Mouse (Mus musculus) frontal cortex, postnatal 10 days (tissue): ENCODE data around the gene Ablim2.
A peak's percentile ranks its signal among the peaks of the same experiment; 100 is the strongest.

Source experiments
- DNase-seq, 2 experiments: peaks; one replicate each; pipeline ENCODE4 v3.0.0; 2022; ENCODE audit warnings: low spot score in 2 of 2, mixed read lengths in 1 of 2

The Ablim2 gene

GRCm38 (mm10) chr5:35814334-35814941 is 56.8 kb downstream of the Ablim2 start:
- DNase-seq: peak; percentile 61 to 65

DNA sequence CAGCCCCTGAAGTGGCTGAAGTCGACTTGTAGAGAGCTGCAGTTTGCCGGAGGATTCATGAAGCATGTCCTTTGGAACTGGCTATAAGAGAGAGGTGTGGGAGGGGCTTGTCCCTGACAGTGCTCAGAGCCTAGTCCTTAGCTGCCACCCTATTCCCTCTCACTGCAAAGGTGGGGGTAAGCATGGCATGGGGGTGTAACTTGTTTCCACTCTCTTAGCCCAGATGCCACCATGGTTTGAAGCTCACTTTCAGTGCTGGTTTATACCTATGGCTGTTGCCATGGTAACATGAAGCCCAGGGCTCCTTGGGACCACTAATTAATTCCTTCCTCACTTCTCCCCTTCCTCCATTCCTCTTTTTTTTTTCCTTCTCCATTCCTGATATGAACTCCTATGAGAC is 57.4 kb downstream of the Ablim2 start:
- no peak for DNase-seq

DNA sequence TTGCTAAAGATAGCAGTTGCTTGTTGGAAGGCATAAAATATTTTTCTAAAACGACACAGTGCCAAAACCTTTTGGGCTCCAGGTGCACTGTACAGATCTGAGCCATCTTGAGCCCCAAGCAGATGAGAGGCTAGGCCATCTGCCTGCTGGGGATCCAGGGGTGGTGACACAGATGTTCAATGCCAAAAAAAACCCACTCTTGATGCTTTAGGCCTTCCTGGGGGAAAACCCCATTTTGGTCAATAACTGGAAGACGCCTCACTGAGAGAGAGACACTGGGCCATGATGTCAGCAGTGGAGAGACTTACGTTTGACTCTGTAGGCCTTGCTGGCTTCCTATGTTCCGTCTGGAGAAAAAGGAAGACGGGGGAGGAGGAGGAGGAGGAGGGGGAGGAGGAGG is 59.6 kb downstream of the Ablim2 start:
- DNase-seq: no peak

DNA sequence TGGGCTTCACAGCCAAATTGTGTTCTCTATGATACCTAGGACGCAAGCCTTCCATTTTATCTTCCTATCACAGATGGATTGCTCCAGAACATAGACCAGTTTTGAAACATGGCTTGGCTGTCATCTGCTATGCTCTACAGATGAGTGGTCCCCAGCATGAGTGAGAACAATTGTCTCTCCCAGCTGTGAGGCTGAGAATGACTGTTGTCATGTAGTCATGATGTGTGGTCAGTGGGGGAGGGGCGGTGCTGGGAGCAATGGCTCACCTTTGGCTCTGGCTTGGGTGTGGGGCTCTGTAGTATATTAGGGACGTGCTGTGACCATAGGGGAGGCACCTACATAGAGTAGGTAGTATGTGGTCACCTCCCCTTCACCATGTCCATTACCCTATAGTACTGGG is 60.2 kb downstream of the Ablim2 start:
- DNase-seq: no peak

- no peak for DNase-seq
Observed at GRCm38 (mm10) chr5:35822721-35823120, 65.0 kb downstream of the Ablim2 start.

GRCm38 (mm10) chr5:35826465-35826864 is 68.8 kb downstream of the Ablim2 start:
- no peak for DNase-seq

DNA sequence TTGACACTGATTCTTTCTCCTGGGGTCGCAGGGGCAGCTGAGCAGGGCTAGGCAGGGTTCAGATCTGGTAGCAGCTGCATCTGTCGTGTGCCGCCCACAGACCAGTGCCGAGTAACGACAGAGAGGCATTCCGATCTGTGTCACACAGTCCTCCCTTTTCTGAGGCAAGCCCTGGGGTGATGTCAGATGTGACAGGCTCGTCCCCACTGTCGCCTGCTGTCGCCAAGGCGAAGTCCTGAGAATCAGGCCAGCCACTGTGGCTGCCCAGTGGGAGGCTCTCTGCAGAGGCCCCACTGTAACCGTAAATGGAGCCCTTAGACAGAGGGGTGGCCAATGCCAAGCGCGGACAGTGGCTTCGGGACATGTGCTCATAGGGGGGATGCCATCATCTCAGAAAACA is 69.4 kb downstream of the Ablim2 start:
- DNase-seq: no peak

- no peak for DNase-seq
Observed at GRCm38 (mm10) chr5:35827856-35828255, 70.2 kb downstream of the Ablim2 start.

DNA sequence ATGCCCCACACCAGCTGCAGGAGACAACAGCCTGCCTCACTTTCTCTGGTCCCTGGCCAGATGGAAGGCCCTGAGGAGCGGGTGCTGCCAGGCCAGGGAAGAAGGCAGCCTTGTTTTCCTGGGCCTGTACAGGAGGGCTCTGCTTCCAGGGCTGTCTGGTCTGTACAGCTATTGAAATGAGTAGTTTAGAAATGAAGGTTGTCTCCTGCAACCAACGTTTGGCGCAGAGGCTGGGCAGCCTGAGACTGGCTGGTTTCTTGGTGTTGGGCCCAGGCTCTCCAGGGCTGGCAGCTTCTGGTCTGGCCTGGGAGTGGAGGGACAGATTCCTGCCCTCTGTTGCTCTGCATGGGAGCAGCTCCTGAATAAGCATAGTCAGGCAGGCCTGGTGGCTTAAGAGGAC is 72.4 kb downstream of the Ablim2 start:
- peak; percentile 43 to 49 for DNase-seq

DNA sequence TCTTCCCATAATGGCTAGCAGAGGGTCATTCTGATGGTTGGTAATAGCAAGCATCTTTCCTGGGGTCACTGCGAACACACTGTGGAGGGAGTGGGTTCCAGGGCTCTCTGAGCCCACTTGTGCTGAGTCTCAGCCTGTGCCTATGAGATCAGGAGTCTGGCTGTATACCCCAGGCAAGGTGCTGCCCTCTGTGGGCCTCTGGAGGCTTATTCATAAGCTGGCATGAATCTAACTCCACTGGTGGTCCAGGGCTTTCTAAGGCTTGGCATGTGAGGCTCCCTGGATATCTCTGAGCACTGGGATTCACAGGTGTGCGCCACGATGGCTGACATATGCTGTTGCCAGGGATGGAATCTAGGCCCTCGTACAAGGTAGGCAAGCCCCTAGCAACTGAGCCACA is 76.2 kb downstream of the Ablim2 start:
- DNase-seq: no peak

DNA sequence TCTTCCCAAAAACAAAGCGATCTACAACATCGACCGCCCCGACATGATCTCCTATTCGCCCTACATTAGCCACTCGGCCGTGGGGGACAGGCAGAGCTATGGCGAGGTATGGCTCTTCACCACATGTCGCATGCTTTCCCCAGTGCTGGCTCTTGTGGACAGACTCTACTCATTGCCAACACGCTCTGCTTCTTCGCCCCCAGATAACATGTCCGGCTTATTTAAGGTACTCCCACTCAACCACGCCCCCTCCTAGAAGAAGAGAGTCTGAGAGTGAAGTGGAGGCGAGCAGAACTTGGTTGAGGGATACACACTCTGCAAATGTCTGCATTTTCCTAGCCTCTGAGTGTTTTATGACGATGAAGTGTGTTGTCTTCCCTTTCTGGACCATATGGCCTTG is 79.3 kb downstream of the Ablim2 start:
- no peak for DNase-seq

GRCm38 (mm10) chr5:35839262-35839661 is 81.6 kb downstream of the Ablim2 start:
- no peak for DNase-seq

GRCm38 (mm10) chr5:35851485-35851884 is 93.8 kb downstream of the Ablim2 start:
- DNase-seq: no peak

GRCm38 (mm10) chr5:35853463-35853862 is 95.8 kb downstream of the Ablim2 start:
- no peak for DNase-seq

DNA sequence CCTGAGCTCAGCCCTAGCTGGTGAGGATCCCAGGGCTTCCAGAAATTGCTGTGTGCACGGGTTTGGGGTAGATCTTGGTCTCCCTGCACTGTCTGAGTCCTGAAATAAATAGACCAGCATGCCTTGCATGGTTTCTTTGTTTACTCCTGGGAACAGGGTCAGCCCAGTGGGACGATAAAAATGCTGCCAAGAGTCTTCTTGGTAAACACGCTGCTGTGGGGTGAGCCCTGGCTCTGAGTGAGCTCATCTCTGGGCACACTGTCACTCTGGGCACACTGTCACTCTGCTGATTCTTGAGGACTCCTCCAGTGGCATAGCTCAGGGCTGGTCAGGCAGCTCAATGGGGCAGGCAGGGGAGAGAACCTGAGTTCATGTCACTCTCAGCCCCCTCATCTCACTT is 98.6 kb downstream of the Ablim2 start:
- no peak for DNase-seq

DNA sequence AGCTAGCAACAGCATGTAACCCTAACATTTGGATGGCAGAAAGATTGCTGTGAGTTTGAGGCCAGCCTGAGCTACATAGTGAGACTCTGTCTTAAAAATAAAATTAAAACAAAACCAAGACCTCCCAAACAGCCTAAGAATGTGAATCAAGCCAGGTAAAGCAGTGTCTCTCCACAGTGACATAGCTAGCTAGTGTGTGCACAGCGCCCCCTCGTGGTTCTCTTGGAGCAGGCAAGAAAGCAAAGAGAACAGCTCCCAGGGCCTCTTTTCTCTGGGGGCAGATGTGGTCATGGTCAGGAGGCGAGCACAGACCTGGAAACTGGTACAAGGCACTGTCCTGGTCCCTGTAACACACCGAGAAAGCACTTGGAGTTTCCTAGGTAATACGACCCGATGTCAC is 100.4 kb downstream of the Ablim2 start:
- DNase-seq: peak in 1 of 2 experiments; percentile 55

DNA sequence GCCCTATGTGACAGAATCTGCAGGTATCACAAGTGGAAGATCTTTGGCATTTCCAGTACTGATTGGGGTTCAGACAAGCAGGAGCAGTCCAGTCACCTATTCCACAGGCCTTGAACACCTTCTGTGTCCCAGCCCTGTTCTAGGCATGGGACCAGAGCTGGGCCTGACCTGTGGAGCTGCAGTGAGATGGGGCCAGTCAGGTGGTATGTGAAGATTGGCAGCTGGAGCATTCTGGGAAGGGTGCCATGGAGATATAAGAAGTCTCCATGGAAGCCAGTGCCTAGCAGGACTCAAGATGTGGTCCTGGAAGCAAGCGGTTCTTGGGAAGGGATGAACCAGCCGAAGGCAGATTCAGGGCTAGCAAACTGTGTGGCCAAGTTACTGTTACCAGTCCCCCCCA is 103.8 kb downstream of the Ablim2 start:
- DNase-seq: no peak

DNA sequence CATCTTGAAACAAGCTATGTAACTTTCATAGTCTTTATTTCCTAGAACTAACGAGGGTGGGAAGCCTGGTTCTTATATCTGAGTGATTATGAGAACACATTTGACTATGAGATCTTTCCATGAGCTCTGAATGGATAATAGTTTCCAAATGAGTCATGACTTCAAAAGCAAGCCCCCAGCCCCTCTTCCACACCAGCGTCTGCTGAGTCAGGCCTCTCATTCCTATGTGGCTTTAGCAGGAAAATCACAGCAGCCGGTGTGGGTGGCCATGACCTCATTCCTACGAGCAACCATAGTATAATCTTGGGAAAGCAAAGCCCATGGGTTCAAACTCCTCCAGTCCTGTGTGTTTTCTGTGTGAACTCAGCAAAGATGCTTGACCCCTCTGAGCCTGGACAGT is 112.3 kb downstream of the Ablim2 start:
- no peak for DNase-seq

DNA sequence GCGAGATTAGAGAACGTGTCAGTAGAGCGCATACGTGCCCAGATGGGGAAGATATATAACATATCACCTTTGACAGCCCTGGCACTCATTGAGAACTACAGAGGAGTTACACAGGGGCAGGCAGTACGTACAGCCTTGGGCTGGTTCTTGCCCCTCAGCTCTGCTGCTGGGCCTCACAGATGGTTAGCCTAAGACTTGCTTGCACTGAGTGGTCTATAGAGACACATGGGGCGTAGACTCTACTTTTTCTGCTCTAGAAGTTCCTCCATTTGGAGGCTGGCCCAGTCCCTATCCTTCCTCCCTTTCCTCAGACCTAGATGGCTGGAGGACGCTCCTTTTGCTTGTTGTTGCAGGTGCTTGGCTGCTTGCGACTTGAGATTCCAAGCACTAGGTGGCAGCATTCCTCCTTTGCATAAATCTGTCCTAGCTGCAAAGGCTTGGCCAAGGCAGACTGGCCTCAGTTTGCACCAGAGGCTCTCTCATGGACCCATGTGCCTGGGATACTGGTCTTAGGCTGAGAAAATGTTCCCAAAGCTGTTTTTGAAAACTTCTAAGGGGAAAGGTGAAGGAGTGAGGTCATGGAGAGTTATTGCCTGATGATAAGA is 112.8 kb downstream of the Ablim2 start:
- DNase-seq: peak in 1 of 2 experiments; percentile 69

DNA sequence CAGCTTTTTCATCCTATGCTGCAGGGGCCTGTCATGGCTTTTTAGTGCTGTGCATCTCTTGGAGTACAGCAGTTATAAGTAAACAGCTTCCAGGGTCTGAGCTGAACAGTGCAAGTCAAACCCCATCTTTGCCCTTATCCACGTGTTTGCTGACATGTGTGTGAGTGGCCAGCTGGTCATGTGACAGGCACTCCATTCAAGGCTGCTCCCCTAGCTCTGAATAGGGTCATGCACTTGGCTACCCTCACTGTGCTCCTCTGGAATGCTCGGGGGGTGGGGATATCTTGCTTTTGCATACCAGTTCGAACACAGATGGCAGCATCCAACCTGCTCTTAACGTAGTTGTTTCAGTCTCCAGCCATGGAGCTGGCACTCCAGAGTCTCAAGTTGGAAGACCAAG is 115.7 kb downstream of the Ablim2 start:
- DNase-seq: no peak

GRCm38 (mm10) chr5:35876236-35876635 is 118.6 kb downstream of the Ablim2 start:
- DNase-seq: no peak

DNA sequence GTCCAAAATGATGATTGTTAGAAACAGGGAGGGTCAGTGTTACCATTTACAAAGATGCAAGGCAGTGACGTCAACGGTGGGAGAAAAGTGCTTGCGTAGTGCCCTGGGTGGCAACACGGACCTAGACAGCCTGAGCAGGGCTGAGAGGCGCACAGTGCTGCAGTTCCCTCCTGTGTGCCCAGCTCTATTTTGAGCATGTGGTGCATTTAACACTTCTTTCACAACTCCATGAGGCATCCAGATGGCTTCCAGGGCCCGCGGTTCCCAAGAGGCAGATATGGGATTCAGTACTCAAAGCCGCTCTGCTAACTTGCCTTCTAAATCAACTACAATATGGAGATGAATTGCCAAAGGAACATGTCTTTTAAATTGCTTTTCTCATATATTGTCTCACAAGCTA is 121.5 kb downstream of the Ablim2 start:
- DNase-seq: peak; percentile 43 to 67

DNA sequence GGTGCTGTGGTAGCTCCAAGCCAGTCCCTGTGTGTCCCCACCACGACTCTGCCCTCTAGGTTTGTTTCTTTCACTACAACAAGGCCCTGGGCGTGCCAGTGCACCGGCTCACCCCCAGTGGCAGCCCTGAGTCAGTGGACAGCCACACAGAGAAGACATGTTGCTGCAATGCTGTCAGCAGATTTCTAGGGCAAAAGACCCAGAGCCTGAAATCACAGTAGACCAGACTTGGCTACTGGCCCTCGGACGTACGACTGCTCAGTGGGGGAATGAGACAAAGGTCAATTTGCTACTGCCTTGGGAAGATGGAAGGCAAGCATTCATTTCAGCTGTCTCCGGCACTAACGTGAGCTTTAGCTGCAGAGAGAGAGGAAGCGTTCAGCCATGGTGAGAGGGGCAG is 124.7 kb downstream of the Ablim2 start:
- DNase-seq: no peak

- DNase-seq: peak in 1 of 2 experiments; percentile 41
Observed at GRCm38 (mm10) chr5:35884262-35884661, 126.6 kb downstream of the Ablim2 start.
